Mouse (Mus musculus) forebrain, embryonic 16.5 days (tissue): ENCODE measurements around the gene Scaf11. TPM values are rescaled to one million over a fixed set of nuclear protein-coding genes. Genes with fewer than 3 reads are reported as not detected.

ENCODE experiments used
- ATAC-seq: fragments of 200-750 bp; cut with Nextera tagmentation; 2 replicates; pipeline ENCODE4 v1.8.0; 2017; ENCODE audit warnings: mild to moderate bottlenecking, moderate library complexity
- H3K27ac ChIP-seq: fragments of 300-500 bp; sonication (generic); 2 replicates; pipeline ENCODE4 v1.5.1; 2014; ENCODE audit warnings: low read length, control low read depth
- H3K27me3 ChIP-seq: fragments of 300-500 bp; sonication (generic); replicated peaks from 2 replicates; pipeline ENCODE4 v1.6.1; 2014; ENCODE audit warnings: low read length; ENCODE audit not compliant: control insufficient read depth, insufficient read depth
- H3K36me3 ChIP-seq: fragments of 300-500 bp; sonication (generic); 2 replicates; pipeline ENCODE4 v1.6.1; 2014; ENCODE audit not compliant: control insufficient read depth, insufficient read depth
- H3K4me1 ChIP-seq: fragments of 300-500 bp; sonication (generic); replicated peaks from 2 replicates; pipeline ENCODE4 v1.6.1; 2014; ENCODE audit warnings: low read length; ENCODE audit not compliant: control insufficient read depth, insufficient read depth
- H3K4me2 ChIP-seq: fragments of 300-500 bp; sonication (generic); 2 replicates; pipeline ENCODE4 v1.6.1; 2014; ENCODE audit warnings: mild to moderate bottlenecking, low read length, control low read depth
- H3K4me3 ChIP-seq: fragments of 300-500 bp; sonication (generic); replicated peaks from 2 replicates; pipeline ENCODE4 v1.5.1; 2014; ENCODE audit warnings: mild to moderate bottlenecking, low read length, control low read depth
- H3K9ac ChIP-seq: fragments of 300-500 bp; sonication (generic); replicated peaks from 2 replicates; pipeline ENCODE4 v1.6.1; 2014; ENCODE audit warnings: low read depth, low read length, control low read depth
- H3K9me3 ChIP-seq: fragments of 300-500 bp; sonication (generic); 2 replicates; pipeline ENCODE4 v1.6.1; 2016; ENCODE audit warnings: low read length; ENCODE audit not compliant: control insufficient read depth
- WGBS: fragments of 180-500 bp; shearing (Covaris S2); extraction: QIAGEN DNeasy Blood & Tissue Kit; methylation state at CpG from one replicate; pipeline ENCODE4 v1.1.7; 2014; 5-methylcytosine and 5-hydroxymethylcytosine counted together
- polyA plus RNA-seq: library from polyadenylated mRNA; unstranded; fragments of >200 nt; fragmentation: Nextera tagmentation; extraction: Ambion mirVana; gene quantifications from 2 replicates; pipeline ENCODE4 v1.2.1, GENCODE M21; 2015

The Scaf11 gene
- polyA plus RNA-seq, 1 experiment from 2014 or later = 53.2 TPM

GRCm38 (mm10) chr15:96488941-96489786 lies 28.5 kb upstream of the Scaf11 start:
- Histone ChIP-seq H3K4me3 (0 out of 2 replicates have a peak overlapping the region, but pooled peaks have one; percentile 2), H3K27me3 (no peaks in the 10 kb centered on the region), H3K9me3 (no peaks in the 10 kb centered on the region), H3K4me2 (peak overlapping the region; percentile 39), H3K9ac (no peak overlapping the region), H3K27ac (no peak overlapping the region), H3K36me3 (no peaks in the 10 kb centered on the region), H3K4me1 (peaks cover 7% of the 10 kb centered on the region)
- WGBS = 20% methylated on average over 20 of the region's 20 CpGs
- ATAC-seq = peak; percentile 70; the same call in 1 of the 2 replicates

- Histone ChIP-seq H3K27ac (no peak overlapping the region), H3K9me3 (no peaks in the 10 kb centered on the region), H3K27me3 (no peaks in the 10 kb centered on the region), H3K4me1 (peaks cover 5% of the 10 kb centered on the region), H3K4me3 (no peak overlapping the region), H3K4me2 (no peak overlapping the region), H3K36me3 (no peaks in the 10 kb centered on the region), H3K9ac (no peak overlapping the region)
- WGBS = 60% methylated on average over 12 of the region's 12 CpGs
- ATAC-seq = no peak
Observed at GRCm38 (mm10) chr15:96487066-96487698, 26.5 kb upstream of the Scaf11 start.

GRCm38 (mm10) chr15:96480822-96481221 lies 20.2 kb upstream of the Scaf11 start:
- Histone ChIP-seq H3K27me3 (no peaks in the 10 kb centered on the region), H3K9ac (no peak overlapping the region), H3K4me3 (no peak overlapping the region), H3K9me3 (no peaks in the 10 kb centered on the region), H3K36me3 (no peaks in the 10 kb centered on the region), H3K27ac (no peak overlapping the region), H3K4me1 (no peaks in the 10 kb centered on the region), H3K4me2 (no peak overlapping the region)
- WGBS = 68% methylated on average over 3 of the region's 3 CpGs
- no peak for ATAC-seq

GRCm38 (mm10) chr15:96478006-96478405 lies 17.4 kb upstream of the Scaf11 start:
- ATAC-seq = no peak
- Histone ChIP-seq H3K9ac (no peak overlapping the region), H3K9me3 (no peaks in the 10 kb centered on the region), H3K4me1 (no peaks in the 10 kb centered on the region), H3K27me3 (no peaks in the 10 kb centered on the region), H3K27ac (no peak overlapping the region), H3K36me3 (no peaks in the 10 kb centered on the region), H3K4me3 (no peak overlapping the region), H3K4me2 (no peak overlapping the region)
- WGBS = 90% methylated on average over 12 of the region's 12 CpGs

- H3K27me3 ChIP-seq = no peaks in the 10 kb centered on the region
- H3K36me3 ChIP-seq = no peaks in the 10 kb centered on the region
- no peak overlapping the region for H3K4me2 ChIP-seq
- no peaks in the 10 kb centered on the region for H3K4me1 ChIP-seq
- H3K9me3 ChIP-seq = no peaks in the 10 kb centered on the region
- no peak overlapping the region for H3K4me3 ChIP-seq
- WGBS = 11% methylated on average over 7 of the region's 7 CpGs
- no peak for ATAC-seq
- H3K27ac ChIP-seq = no peak overlapping the region
- H3K9ac ChIP-seq = no peak overlapping the region
Observed at GRCm38 (mm10) chr15:96476359-96476758, 15.7 kb upstream of the Scaf11 start.

- Histone ChIP-seq H3K9me3 (no peaks in the 10 kb centered on the region), H3K4me2 (no peak overlapping the region), H3K9ac (no peak overlapping the region), H3K27me3 (no peaks in the 10 kb centered on the region), H3K4me3 (no peak overlapping the region), H3K36me3 (no peaks in the 10 kb centered on the region), H3K4me1 (no peaks in the 10 kb centered on the region), H3K27ac (no peak overlapping the region)
- WGBS = 88% methylated on average over 7 of the region's 7 CpGs
- ATAC-seq = no peak
Observed at GRCm38 (mm10) chr15:96475571-96475972, 14.9 kb upstream of the Scaf11 start.

- Histone ChIP-seq H3K4me2 (no peak overlapping the region), H3K36me3 (no peaks in the 10 kb centered on the region), H3K4me3 (no peak overlapping the region), H3K9me3 (no peaks in the 10 kb centered on the region), H3K4me1 (no peaks in the 10 kb centered on the region), H3K27me3 (no peaks in the 10 kb centered on the region), H3K27ac (no peak overlapping the region), H3K9ac (no peak overlapping the region)
- no peak for ATAC-seq
- 86% methylated on average over 20 of the region's 20 CpGs for WGBS
Observed at GRCm38 (mm10) chr15:96474325-96474955, 13.8 kb upstream of the Scaf11 start.

GRCm38 (mm10) chr15:96473920-96474319 lies 13.3 kb upstream of the Scaf11 start:
- no peak for ATAC-seq
- Histone ChIP-seq H3K4me1 (no peaks in the 10 kb centered on the region), H3K27me3 (no peaks in the 10 kb centered on the region), H3K4me2 (no peak overlapping the region), H3K36me3 (no peaks in the 10 kb centered on the region), H3K27ac (no peak overlapping the region), H3K9ac (no peak overlapping the region), H3K9me3 (no peaks in the 10 kb centered on the region), H3K4me3 (no peak overlapping the region)
- WGBS = 92% methylated on average over 15 of the region's 15 CpGs

- Histone ChIP-seq H3K9ac (no peak overlapping the region), H3K4me1 (no peaks in the 10 kb centered on the region), H3K27ac (no peak overlapping the region), H3K9me3 (no peaks in the 10 kb centered on the region), H3K4me2 (no peak overlapping the region), H3K4me3 (no peak overlapping the region), H3K36me3 (no peaks in the 10 kb centered on the region), H3K27me3 (no peaks in the 10 kb centered on the region)
- ATAC-seq = no peak
- WGBS = 90% methylated on average over 2 of the region's 2 CpGs
Observed at GRCm38 (mm10) chr15:96468316-96468715, 7.7 kb upstream of the Scaf11 start.
